Comparison of ENCODE assay signal across 20 mouse cellular contexts in genomic region chr2:86050777-86051176, GRCm38 (mm10). TPM values are rescaled to one million over a fixed set of nuclear protein-coding genes. Genes with fewer than 3 reads are reported as not detected.
"Had no signal": no experiment of that assay in that cellular context is flagged by ENCODE, and none has a peak within 500 bp of the region (broad histone marks: within the 10 kb centered on the region; RNA-seq: fewer than 3 reads in every experiment).

No protein-coding gene starts in this region.

RNA-seq across cellular contexts. Expression of gene Olfr1034, which starts 5.1 kb away (rescaled TPM):
- polyA plus RNA-seq: heart, embryonic 10.5 days; heart, embryonic 12.5 days; heart, embryonic 16.5 days; hindbrain, embryonic 10.5 days; hindbrain, embryonic 13.5 days; hindbrain, embryonic 15.5 days; intestine, embryonic 14.5 days; intestine, embryonic 16.5 days; limb, embryonic 11.5 days; limb, embryonic 13.5 days; liver, embryonic 12.5 days had no signal

RNA-seq across cellular contexts. Expression of gene Olfr1036, which starts 23.0 kb away (rescaled TPM):
- polyA plus RNA-seq: heart, embryonic 10.5 days; heart, embryonic 12.5 days; heart, embryonic 14.5 days; heart, embryonic 16.5 days; hindbrain, embryonic 10.5 days; hindbrain, embryonic 13.5 days; hindbrain, embryonic 15.5 days; hindbrain, postnatal 0 days; intestine, embryonic 14.5 days; intestine, embryonic 16.5 days; kidney, adult 2 months; kidney, embryonic 15.5 days; kidney, postnatal 0 days; large intestine, adult 2 months; limb, embryonic 11.5 days; limb, embryonic 13.5 days; limb, embryonic 15.5 days; liver, adult 2 months; liver, embryonic 12.5 days; liver, embryonic 14.5 days had no signal

RNA-seq across cellular contexts. Expression of gene Olfr1033, which starts 30.3 kb away (rescaled TPM):
- polyA plus RNA-seq: hindbrain, embryonic 10.5 days; hindbrain, embryonic 13.5 days; hindbrain, embryonic 15.5 days; limb, embryonic 11.5 days had no signal

RNA-seq across cellular contexts. Expression of gene Olfr1037, which starts 36.4 kb away (rescaled TPM):
- polyA plus RNA-seq: heart, embryonic 10.5 days; heart, embryonic 12.5 days; heart, embryonic 14.5 days; heart, embryonic 16.5 days; hindbrain, embryonic 10.5 days; hindbrain, embryonic 13.5 days; hindbrain, embryonic 15.5 days; hindbrain, postnatal 0 days; intestine, embryonic 14.5 days; intestine, embryonic 16.5 days; kidney, adult 2 months; kidney, embryonic 15.5 days; kidney, postnatal 0 days; large intestine, adult 2 months; limb, embryonic 11.5 days; limb, embryonic 13.5 days; limb, embryonic 15.5 days; liver, adult 2 months; liver, embryonic 12.5 days; liver, embryonic 14.5 days had no signal

RNA-seq across cellular contexts. Expression of gene Olfr1032, which starts 45.4 kb away (rescaled TPM):
- polyA plus RNA-seq: heart, embryonic 10.5 days; heart, embryonic 12.5 days; heart, embryonic 14.5 days; heart, embryonic 16.5 days; hindbrain, embryonic 10.5 days; hindbrain, embryonic 13.5 days; hindbrain, embryonic 15.5 days; hindbrain, postnatal 0 days; intestine, embryonic 14.5 days; intestine, embryonic 16.5 days; kidney, adult 2 months; kidney, embryonic 15.5 days; kidney, postnatal 0 days; large intestine, adult 2 months; limb, embryonic 11.5 days; limb, embryonic 13.5 days; limb, embryonic 15.5 days; liver, adult 2 months; liver, embryonic 12.5 days; liver, embryonic 14.5 days had no signal
